Mouse (Mus musculus) adrenal gland, postnatal 14 days (tissue): ENCODE data around the gene Rabep1. TPM values are rescaled to one million over a fixed set of nuclear protein-coding genes. Genes with fewer than 3 reads are reported as not detected.
"Not testable (repeated sequence)": the region's sequence is repeated elsewhere in the genome, so short reads cannot be mapped to it uniquely, and the experiment has no call there.

Source experiments
- DNase-seq: peaks from one replicate; pipeline ENCODE4 v3.0.0; 2021; ENCODE audit warnings: mixed read lengths
- total RNA-seq: library from RNA; stranded (reverse); gene quantifications from 2 replicates; pipeline ENCODE4 v1.2.3, GENCODE M21; 2021

Gene Rabep1
- total RNA-seq, 1 experiment from 2014 or later = 109 TPM

- DNase-seq = no peak
Observed at GRCm38 (mm10) chr11:70831201-70831600, 13.4 kb upstream of the Rabep1 start.

- no peak for DNase-seq
Observed at GRCm38 (mm10) chr11:70833408-70833807, 11.2 kb upstream of the Rabep1 start.

GRCm38 (mm10) chr11:70833831-70834230 lies 10.7 kb upstream of the Rabep1 start:
- DNase-seq = no peak

DNA sequence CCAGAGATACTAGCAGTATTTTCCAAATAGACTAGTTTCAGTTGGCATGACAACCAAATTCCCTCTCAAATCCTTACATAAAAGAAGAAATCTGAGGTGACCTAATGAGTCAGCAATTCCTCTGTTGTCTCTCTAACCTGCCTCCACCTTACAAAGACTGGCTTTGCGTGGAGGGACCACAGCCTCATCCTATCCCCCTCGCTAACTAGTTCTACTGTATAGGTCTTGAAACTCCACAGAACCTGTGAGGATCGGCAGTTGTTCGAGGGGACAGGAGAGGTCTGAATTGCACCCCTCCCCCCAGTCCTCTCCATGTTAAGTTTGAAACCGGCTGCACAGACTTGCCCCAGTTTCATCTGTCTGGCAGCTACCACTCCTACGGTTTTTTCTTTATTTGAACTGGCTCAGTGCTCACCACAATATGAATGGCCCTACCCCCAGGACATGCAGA lies 9.2 kb upstream of the Rabep1 start:
- no peak for DNase-seq

GRCm38 (mm10) chr11:70837031-70837430 lies 7.5 kb upstream of the Rabep1 start:
- no peak for DNase-seq

GRCm38 (mm10) chr11:70838610-70839009 lies 6.0 kb upstream of the Rabep1 start:
- DNase-seq = no peak

DNA sequence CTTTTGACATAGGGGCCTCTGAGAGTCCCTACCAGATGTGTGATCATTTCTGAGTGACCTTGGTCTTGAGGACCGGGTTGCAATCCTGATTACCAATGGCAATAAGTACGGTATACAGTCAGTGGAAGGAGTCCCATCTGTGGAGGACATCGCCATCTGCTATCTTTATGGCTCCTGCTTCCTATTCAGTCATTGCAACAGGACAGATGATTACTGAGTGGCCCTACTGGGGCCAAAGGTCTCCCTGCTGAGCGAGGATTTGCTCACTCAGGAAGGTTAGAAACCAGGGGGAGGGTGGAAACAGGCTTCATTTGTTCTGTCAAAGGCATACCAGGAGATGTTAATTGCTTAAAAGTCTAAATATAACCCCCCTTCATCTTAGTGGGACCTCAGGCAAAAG lies 1.6 kb upstream of the Rabep1 start:
- no peak for DNase-seq

GRCm38 (mm10) chr11:70843701-70844551 lies 652 bp upstream of the Rabep1 start:
- DNase-seq = peak; percentile 12

GRCm38 (mm10) chr11:70845457-70845978 lies 940 bp downstream of the Rabep1 start:
- DNase-seq = no peak

GRCm38 (mm10) chr11:70846029-70846428 lies 1.5 kb downstream of the Rabep1 start:
- no peak for DNase-seq

GRCm38 (mm10) chr11:70860371-70860770 lies 15.8 kb downstream of the Rabep1 start:
- no peak for DNase-seq

DNA sequence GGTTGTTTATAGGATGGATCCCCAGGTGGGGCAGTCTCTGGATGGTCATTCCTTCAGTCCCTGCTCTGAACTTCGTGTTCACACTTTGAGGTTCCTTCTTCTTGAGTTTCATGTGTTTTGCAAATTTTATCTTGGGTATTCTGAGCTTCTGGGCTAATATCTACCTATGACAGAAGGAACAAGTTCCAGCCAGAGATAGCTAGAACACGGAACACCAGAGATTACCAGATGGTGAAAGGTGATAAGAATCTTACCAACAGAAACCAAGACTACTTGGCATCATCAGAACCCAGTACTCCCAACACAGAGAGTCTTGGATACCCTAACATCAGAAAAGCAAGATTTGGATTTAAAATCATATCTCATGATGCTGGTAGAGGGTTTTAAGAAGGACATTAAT lies 18.6 kb downstream of the Rabep1 start:
- DNase-seq = not testable (repeated sequence)

GRCm38 (mm10) chr11:70865223-70865622 lies 20.6 kb downstream of the Rabep1 start:
- no peak for DNase-seq

- peak; percentile 44 for DNase-seq
Observed at GRCm38 (mm10) chr11:70869263-70869662, 24.7 kb downstream of the Rabep1 start.

DNA sequence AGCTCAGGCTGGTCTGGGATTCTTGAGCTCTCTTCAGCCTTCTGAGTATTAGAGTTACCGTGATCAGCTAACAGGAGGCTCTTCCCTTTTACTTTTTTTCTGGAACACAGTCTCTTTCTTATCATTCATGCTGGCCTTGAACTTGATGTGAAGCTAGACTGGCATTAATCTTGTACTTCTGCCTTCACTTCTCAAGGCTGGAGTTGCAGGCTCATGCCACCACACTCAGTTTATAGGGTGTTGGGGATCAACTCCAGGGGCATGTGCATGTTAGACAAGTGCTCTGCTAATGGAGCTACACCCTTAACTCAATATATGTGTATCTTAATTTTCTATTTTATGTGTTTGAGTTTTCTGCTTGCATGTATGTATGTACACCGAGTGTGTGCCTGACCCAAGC lies 25.2 kb downstream of the Rabep1 start:
- DNase-seq = peak; percentile 52

DNA sequence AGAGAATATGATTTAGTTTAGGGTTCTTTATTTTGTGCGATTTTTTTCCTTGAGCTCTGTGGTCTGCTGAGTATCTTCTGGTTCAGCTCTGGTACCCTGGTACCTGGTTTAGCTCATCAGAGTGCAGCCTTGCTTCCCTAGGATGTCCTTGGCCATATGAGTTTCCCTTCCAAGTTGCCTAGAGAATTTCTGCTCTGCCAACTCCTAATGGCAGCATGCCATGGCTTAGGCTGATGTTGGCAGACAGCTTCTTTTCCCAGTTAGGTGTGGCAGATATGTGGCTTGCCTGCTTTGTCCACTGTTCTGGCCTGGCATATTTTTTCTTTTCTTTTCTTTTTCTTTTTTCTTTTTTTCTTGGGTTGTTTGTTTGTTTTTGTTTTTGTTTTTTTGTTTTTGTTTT lies 25.8 kb downstream of the Rabep1 start:
- DNase-seq = peak; percentile 92

DNA sequence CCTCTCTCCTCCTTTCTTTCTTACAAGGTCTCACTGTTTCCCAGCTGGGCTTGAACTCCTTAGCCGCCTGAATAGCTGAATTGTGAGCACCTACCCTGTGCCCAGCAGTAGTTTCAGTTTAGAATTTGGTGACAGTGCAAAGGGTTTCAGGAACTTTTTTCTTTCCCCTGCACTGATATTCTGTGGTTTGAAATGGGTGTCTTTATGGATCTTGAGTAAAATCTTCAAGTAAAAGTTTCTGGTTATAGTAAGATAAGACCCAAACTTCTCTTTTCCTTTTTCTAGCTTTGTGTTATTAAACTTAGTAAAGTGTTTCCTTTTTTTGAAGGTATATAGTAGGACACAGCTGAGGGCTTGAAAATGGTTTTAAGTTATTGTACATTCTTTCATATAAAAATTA lies 26.5 kb downstream of the Rabep1 start:
- DNase-seq = no peak

- peak; percentile 82 for DNase-seq
Observed at GRCm38 (mm10) chr11:70871766-70872330, 27.3 kb downstream of the Rabep1 start.

GRCm38 (mm10) chr11:70873846-70874613 lies 29.5 kb downstream of the Rabep1 start:
- no peak for DNase-seq

- no peak for DNase-seq
Observed at GRCm38 (mm10) chr11:70877670-70878069, 33.1 kb downstream of the Rabep1 start.

GRCm38 (mm10) chr11:70882905-70883430 lies 38.4 kb downstream of the Rabep1 start:
- DNase-seq = no peak

GRCm38 (mm10) chr11:70890643-70891042 lies 46.1 kb downstream of the Rabep1 start:
- no peak for DNase-seq
